Mouse (Mus musculus): ENCODE data around the gene Lrrc23.

DNA sequence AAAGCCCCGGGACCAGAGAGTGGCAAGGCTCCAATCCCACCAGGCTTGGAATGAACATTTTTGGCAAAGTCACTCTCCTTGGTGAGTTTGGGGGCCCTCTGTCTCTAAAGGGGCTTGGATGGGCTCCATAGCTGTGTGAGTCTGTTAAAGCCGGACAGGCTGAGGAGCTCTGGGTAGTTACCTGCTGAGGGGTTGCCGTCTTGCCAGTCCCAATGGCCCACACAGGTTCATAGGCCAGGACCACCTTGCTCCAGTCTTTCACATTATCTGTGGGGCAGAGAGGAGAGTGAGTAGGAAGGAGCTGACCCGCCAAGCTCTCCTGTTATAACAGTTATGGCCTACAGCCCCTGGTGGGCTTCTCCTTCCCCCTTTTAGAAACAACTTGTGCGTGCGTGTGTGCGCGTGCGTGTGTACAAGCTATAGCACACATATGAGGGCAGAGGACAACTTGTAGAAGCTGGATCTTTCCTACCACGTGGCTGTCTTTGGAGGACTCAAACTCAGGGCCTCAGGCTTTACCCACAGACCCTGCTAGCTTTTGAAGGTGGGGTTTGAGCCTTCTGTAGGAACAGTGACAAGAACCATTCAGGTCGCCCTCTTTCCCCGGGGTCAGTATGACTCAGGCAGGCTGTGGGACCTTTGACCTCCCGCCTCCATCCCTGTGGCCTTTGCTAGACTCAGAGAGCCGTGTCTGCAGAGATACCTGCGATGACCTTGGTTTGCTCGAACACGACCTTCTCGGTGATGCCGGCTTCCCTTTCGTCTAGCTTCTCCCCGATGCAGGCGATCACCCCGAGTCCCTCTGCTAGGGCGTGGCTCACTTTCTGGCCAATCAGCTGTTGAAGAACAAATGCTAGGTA lies 32.4 kb upstream of the Lrrc23 start:
- TF ChIP-seq POLR2A (IDR thresholded peaks at IDR 0.05; ENCODE audit: low read depth, low read length) (no peak), CTCF (IDR thresholded peaks at IDR 0.05; ENCODE audit: borderline replicate concordance, insufficient read depth, low read length) (no peak)

All from embryonic fibroblast, embryonic 13.5 days (primary cell).